Mouse (Mus musculus) frontal cortex, postnatal 36 days (tissue): ENCODE data around the gene Cdc42ep2.
A peak's percentile ranks its signal among the peaks of the same experiment; 100 is the strongest.
"Not testable (repeated sequence)": the region's sequence is repeated elsewhere in the genome, so short reads cannot be mapped to it uniquely, and the experiment has no call there.

ENCODE experiments used
- DNase-seq, 2 experiments: peaks; one replicate each; pipeline ENCODE4 v3.0.0; 2022; ENCODE audit warnings: low spot score in 2 of 2

The Cdc42ep2 gene

DNA sequence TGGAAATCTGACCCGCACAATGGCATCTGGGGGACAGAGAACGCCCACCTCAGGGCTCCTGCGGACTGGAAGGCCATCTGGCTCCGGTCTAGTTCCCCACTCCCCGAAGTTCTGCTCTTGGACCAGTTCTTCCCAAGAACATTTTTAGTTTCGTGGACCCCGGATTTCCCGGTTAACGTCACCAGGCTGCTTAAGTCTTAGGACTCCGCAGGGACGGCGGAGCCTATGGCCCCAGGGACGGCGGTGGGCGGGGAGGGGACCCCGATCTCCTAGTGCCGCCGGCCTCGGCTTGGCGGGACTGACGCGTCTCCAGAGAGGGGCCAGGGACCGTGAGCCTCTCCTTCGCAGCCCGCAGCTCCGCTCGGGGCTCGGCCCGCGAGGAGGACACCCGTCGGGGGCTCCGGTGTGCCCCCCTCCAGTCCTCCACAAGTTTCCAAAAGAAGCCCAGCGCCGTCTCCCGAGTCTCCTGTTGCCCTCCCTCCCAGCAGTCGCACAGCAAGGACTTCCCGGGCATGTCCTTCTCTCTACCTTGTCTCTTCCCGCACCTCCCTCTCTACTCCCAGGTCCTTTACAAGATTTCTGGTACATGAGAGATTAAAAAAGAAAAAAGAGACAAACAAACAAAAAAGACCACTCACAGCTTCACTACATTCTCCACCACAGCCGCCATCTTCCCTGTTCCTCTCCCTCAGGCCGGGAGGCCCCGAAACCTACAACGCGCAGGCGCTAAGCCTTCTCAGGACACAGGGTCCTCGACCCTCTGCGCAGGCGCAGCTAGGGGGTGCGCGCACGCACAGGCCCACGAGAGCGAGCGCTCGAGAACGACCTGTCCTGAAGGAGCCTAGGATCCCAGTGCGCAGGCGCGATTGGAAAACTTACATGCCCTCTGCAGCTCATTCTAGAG, 12.3 kb downstream of the Cdc42ep2 start:
- DNase-seq, result peak; percentile 98 to 99

- DNase-seq, result no peak
Observed at GRCm38 (mm10) chr19:5911430-5912102, 13.1 kb downstream of the Cdc42ep2 start.

DNA sequence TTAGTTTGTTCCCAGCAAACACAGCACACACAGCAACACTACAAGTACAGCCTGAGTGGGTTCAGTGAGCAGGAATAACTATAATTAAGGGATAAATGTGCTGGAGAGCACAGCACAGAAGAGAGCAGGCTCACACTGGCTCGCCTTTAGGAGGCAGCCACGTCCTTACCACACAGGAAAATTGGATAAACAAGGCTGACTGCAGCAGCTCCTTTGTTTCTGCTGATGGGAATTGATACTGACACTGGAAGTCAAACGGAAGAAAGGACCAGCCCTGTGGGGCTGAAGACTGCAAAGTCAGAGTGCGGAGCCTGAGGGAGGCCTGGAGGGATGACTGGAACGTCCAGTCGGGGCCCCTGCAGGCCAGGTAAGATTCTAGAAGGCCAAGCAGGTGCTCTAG, 14.4 kb downstream of the Cdc42ep2 start:
- no peak for DNase-seq

GRCm38 (mm10) chr19:5907275-5907674, 17.3 kb downstream of the Cdc42ep2 start:
- no peak for DNase-seq

- peak; percentile 93 to 96 for DNase-seq
Observed at GRCm38 (mm10) chr19:5894002-5894678, 30.5 kb downstream of the Cdc42ep2 start, which contains the start of gene Tigd3. Tigd3 (minus strand) TSS chr19:5894149.

DNA sequence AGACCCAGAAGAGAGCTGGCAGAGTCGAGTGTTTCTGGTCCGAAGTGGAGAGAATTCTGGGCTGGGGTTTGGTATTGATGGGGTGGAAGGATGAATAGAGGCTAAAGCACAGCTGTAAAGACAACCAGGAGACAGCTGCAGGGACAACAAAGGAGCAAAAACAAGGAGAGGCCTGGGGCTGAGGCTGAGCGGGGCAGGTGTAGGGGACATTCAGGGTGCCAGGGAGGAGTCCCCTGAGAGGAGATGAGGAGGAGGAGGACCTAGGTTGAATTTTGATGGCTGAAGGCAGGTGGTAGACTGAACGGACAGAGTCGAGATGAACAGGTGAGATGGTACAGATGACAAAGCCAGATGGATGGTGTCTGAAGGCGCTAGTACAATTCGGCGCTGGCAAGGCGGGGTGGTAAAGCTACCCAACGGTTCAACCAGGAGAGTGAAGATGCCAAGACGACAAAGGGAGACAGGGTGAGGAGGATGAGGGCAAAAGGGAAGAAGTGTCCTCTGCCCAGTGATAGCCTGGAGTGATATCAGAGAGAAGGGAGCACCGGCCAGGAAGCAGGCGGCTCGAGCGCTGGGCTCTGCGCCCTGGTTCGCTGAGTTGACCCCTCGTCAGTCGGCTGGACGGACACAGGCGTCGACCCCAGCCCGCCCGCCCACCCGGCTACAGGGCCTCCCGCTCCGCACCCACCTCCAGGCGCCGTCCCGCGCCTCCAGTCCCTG, 31.2 kb downstream of the Cdc42ep2 start:
- DNase-seq, result no peak

DNA sequence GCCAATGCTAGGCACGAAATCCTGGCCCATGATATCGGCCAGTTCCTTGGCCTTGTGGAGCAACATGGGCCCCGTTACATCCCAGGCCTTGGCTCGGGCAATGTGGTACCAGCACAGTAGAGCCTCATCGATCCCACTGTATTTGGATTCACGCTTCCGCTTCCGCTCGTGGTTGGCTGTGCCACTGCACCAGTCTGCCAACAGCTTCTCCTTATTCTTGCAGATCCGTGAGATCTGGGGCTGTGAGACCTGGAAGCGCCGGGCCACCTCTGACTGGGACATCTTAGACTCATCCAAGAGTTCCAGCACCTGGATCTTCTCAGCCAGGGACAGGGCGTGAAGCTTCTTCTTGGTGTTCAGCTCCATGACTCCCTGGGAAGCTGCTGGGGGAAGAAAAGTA, 31.9 kb downstream of the Cdc42ep2 start:
- no peak for DNase-seq

DNA sequence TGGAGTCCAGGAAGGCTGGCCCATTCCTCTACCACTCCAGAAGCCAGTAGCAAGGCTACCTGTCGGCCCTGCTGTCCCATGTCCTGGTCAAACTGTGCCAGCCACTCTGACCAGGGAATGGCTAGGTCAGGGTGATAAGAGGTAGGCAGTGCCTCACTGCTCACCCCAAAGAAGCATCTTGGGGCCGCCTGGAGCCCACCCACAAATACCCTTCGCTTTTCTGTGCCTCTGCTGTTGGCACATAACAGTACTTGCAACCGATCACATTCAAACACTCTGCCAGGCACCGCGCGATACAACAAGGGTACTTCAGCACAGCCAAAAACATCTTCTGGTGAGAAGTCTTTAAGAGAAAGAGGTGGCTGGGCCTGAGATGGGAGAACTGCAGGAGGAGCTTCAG, 32.4 kb downstream of the Cdc42ep2 start:
- DNase-seq, result no peak

DNA sequence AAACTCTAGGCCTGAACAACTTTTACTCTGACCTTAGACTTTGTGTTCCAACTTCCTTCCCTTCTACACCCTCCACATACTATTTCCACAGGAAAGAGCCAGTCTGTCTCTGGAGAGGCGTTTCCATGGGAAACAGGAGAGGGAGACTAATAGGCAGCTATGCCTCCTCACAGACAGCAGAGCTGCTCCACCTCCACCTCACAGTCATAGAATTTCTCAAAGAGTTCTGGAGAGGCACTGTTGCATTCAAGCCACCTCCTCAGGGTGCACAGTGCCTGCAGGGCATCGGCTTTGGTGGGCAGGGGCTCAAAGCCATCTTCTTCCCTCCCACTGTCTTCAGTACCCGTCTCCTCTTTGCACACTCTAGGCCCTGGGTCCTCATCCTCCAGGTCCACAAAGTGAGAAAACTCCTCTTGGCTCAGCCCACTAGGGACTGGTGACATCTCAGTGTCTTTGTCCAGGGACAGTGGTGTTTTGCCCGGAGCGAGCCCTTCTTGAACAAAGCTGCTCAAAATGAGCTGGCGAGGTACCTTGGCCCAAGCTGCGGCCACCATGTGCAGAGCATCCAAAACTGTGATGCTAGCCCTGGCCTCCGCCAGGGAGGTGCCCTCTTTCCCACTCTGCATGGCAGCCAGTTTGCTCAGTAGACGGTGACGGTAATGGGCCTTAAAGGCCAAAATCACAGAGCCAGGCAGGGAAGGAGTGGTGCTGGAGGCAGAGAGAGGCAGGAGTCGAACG, 32.9 kb downstream of the Cdc42ep2 start:
- no peak for DNase-seq

- no peak for DNase-seq
Observed at GRCm38 (mm10) chr19:5889211-5889610, 35.4 kb downstream of the Cdc42ep2 start.

DNA sequence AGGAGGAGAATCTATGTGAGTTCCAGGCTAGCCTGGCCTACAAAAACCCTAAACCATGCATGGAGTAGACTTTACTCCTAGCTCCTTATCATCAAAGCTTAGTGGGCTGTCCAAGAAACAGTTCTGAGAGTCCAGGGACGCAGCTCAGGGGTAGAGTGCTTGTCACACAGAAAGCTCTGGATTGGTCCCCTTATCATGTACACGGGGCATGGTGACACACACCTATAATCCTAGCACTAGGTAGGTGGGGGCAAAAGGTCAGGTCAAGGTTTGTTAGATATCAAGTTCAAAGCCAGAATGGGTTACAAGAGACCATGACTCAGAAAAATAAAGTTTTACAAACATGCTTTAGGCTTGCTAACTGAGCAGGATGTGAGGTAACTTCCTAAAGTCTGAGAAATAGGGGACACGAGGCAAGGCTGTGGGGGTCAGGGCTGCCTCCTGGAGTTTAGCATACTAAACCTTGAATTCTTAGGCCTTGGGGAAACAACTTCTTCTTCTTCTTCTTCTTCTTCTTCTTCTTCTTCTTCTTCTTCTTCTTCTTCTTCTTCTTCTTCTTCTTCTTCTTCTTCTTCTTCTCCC, 37.3 kb downstream of the Cdc42ep2 start:
- DNase-seq, result no peak

DNA sequence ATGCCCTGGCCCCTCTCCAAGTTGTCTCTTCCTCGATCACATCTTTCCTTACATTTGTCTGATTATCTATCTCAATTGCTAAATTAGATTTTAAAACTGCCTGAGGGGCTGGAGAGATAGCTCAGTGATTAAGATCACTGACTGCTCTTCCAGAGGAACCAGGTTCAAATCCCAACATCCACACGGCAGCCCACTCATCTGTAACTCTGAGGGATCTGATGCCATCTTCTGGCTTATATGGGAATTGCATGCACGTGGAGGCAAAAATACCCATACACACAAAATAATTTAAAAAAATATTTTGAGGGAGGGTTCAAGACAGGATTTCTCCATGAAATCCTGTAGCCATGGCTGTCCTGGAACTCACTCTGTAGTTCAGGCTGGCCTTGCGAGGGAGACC, 38.8 kb downstream of the Cdc42ep2 start:
- no peak for DNase-seq

DNA sequence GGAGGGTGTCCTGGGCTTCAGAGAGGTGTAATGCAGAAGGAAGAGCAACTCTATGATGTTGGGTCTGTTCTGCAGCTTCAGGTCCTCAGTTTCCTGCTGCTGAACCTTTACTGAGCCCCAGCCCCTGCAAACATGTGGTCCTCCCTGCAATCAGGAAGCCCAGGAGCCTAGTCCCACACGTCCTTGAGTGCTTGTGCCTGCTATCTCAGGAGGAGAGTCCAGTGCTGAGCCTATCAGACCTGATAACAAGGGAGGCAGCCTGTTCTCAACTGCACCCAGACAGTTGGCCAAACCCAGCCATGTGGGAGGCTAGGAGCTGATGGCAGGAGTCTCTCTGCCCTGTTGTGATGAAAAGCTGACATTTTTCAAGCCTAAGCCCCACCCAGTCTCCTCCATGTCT, 40.7 kb downstream of the Cdc42ep2 start:
- DNase-seq, result no peak

- DNase-seq, result not testable (repeated sequence)
Observed at GRCm38 (mm10) chr19:5882079-5882478, 42.5 kb downstream of the Cdc42ep2 start.

DNA sequence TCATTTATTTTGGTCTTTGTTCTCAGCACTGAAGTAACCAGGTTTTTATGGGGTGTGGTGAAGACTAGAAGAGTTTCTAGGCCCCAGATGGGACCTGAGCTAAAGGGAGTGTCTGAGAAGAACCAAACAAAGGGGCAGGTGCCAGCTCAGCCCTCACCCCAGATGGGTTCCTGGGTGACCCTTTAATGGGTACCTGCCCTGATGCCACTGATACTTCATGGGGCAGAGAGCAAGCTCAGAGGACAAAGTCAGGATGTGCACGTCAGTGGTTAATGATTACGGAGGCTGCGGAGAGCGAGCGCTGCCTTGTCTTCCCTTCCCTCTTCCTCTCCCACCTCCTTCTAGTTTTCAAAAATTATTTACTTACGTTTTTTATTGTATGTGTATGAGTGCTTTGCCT, 43.5 kb downstream of the Cdc42ep2 start:
- no peak for DNase-seq

DNA sequence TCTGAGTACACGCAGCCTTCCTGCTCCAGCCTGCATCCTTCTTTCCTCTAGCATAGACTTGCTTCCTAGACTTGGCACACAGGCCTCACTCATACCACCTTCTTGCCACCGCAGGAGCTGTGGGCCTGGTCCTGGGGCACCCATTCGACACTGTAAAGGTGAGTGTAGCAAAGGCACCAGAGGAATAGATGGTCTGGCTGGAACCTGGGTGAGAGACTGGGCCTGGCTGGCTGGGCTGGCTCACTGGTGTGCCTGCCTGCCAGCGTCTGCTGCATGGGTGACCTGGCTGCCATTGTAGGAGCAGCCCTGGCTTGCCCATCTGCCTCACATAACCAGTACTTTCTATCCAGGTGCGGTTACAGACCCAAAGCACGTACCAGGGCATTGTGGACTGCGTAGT, 44.9 kb downstream of the Cdc42ep2 start:
- no peak for DNase-seq

- no peak for DNase-seq
Observed at GRCm38 (mm10) chr19:5878916-5879315, 45.7 kb downstream of the Cdc42ep2 start.

GRCm38 (mm10) chr19:5878362-5878722, 46.3 kb downstream of the Cdc42ep2 start:
- no peak for DNase-seq

GRCm38 (mm10) chr19:5877618-5878361, 46.8 kb downstream of the Cdc42ep2 start, which contains the start of gene Slc25a45:
Slc25a45 (plus strand) TSS chr19:5877808.
- peak; percentile 74 to 78 for DNase-seq

- peak; percentile 92 to 93 for DNase-seq
Observed at GRCm38 (mm10) chr19:5874969-5875480, 49.6 kb downstream of the Cdc42ep2 start, which contains the start of gene Frmd8. Frmd8 (minus strand) TSS chr19:5875274.
